Mouse (Mus musculus): ENCODE measurements around the gene Nup160. TPM values are rescaled to one million over a fixed set of nuclear protein-coding genes. Genes with fewer than 3 reads are reported as not detected.
A peak's percentile ranks its signal among the peaks of the same experiment; 100 is the strongest.

Gene Nup160
- polyA plus RNA-seq, 1 experiment, result 15.1 TPM

- TF ChIP-seq USF1 (IDR thresholded peaks at IDR 0.05; ENCODE audit: low read depth), result no peak
- no peak for TF ChIP-seq MYOD1 (IDR thresholded peaks at IDR 0.05; ENCODE audit: control insufficient read depth, insufficient read length, low read depth)
- no peak for TF ChIP-seq CTCF (IDR thresholded peaks at IDR 0.05; ENCODE audit: control insufficient read depth, insufficient read depth, insufficient read length)
- peaks cover 3% of the 10 kb centered on the region for H3K36me3 ChIP-seq (ENCODE audit: control insufficient read depth, insufficient read depth)
- no peaks in the 10 kb centered on the region for H3K27me3 ChIP-seq (ENCODE audit: control insufficient read depth, insufficient read depth, insufficient read length)
Measured at GRCm38 (mm10) chr2:90675488-90675887, 1.5 kb upstream of the Nup160 start.

GRCm38 (mm10) chr2:90678256-90679060 lies 1.4 kb downstream of the Nup160 start:
- H3K36me3 ChIP-seq (ENCODE audit: control insufficient read depth, insufficient read depth), result peaks cover 32% of the 10 kb centered on the region
- H3K27me3 ChIP-seq (ENCODE audit: control insufficient read depth, insufficient read depth, insufficient read length), result no peaks in the 10 kb centered on the region
- H3ac ChIP-seq (ENCODE audit: control insufficient read depth, insufficient read length, low read depth), result peak overlapping the region; percentile 77
- peaks cover 25% of the 10 kb centered on the region for H3K79me3 ChIP-seq (ENCODE audit: low read depth)
- H3K79me2 ChIP-seq (ENCODE audit: control insufficient read depth, insufficient read depth), result peaks cover 37% of the 10 kb centered on the region
- TF ChIP-seq MAX (IDR thresholded peaks at IDR 0.05) (no peak), MYOG (IDR thresholded peaks at IDR 0.05; ENCODE audit: control insufficient read depth, extremely low read depth, insufficient read length) (no peak), FOSL1 (IDR thresholded peaks at IDR 0.05; ENCODE audit: insufficient read depth, low read length, poor library complexity, severe bottlenecking) (no peak), CEBPB (IDR thresholded peaks at IDR 0.05; ENCODE audit: low read depth) (no peak), MYOD1 (IDR thresholded peaks at IDR 0.05; ENCODE audit: control insufficient read depth, insufficient read length, low read depth) (no peak), CTCF (IDR thresholded peaks at IDR 0.05; ENCODE audit: control insufficient read depth, insufficient read depth, insufficient read length) (no peak), USF1 (IDR thresholded peaks at IDR 0.05; ENCODE audit: low read depth) (no peak)
- H3K4me3 ChIP-seq (ENCODE audit: insufficient read depth, poor library complexity, severe bottlenecking), result peak overlapping the region; percentile 96

More at GRCm38 (mm10) chr2:90675488-90675887, 1.5 kb upstream of the Nup160 start:
- H3K79me2 ChIP-seq (ENCODE audit: control insufficient read depth, insufficient read depth), result peaks cover 14% of the 10 kb centered on the region
- no peak overlapping the region for H3ac ChIP-seq (ENCODE audit: control insufficient read depth, insufficient read length, low read depth)
- peaks cover 13% of the 10 kb centered on the region for H3K79me3 ChIP-seq (ENCODE audit: low read depth)
- no peak overlapping the region for H3K4me3 ChIP-seq (ENCODE audit: insufficient read depth, poor library complexity, severe bottlenecking)

- peaks cover 25% of the 10 kb centered on the region for H3K79me3 ChIP-seq (ENCODE audit: low read depth)
- H3K4me3 ChIP-seq (ENCODE audit: insufficient read depth, poor library complexity, severe bottlenecking), result peak overlapping the region; percentile 96
- peaks cover 37% of the 10 kb centered on the region for H3K79me2 ChIP-seq (ENCODE audit: control insufficient read depth, insufficient read depth)
- TF ChIP-seq FOSL1 (IDR thresholded peaks at IDR 0.05; ENCODE audit: insufficient read depth, low read length, poor library complexity, severe bottlenecking), result no peak
- TF ChIP-seq CTCF (IDR thresholded peaks at IDR 0.05; ENCODE audit: control insufficient read depth, insufficient read depth, insufficient read length), result no peak
- TF ChIP-seq MAX (IDR thresholded peaks at IDR 0.05), result peak; percentile 67
- TF ChIP-seq MYOG (IDR thresholded peaks at IDR 0.05; ENCODE audit: control insufficient read depth, extremely low read depth, insufficient read length), result no peak
- no peak for TF ChIP-seq CEBPB (IDR thresholded peaks at IDR 0.05; ENCODE audit: low read depth)
- TF ChIP-seq MYOD1 (IDR thresholded peaks at IDR 0.05; ENCODE audit: control insufficient read depth, insufficient read length, low read depth), result no peak
- TF ChIP-seq USF1 (IDR thresholded peaks at IDR 0.05; ENCODE audit: low read depth), result no peak
- peaks cover 40% of the 10 kb centered on the region for H3K36me3 ChIP-seq (ENCODE audit: control insufficient read depth, insufficient read depth)
- H3K27me3 ChIP-seq (ENCODE audit: control insufficient read depth, insufficient read depth, insufficient read length), result no peaks in the 10 kb centered on the region
- peak overlapping the region; percentile 77 for H3ac ChIP-seq (ENCODE audit: control insufficient read depth, insufficient read length, low read depth)
Measured at GRCm38 (mm10) chr2:90679061-90679810, 2.2 kb downstream of the Nup160 start.

- no peak for TF ChIP-seq FOSL1 (IDR thresholded peaks at IDR 0.05; ENCODE audit: insufficient read depth, low read length, poor library complexity, severe bottlenecking)
- TF ChIP-seq USF1 (IDR thresholded peaks at IDR 0.05; ENCODE audit: low read depth), result no peak
- no peak for TF ChIP-seq MAX (IDR thresholded peaks at IDR 0.05)
- TF ChIP-seq CEBPB (IDR thresholded peaks at IDR 0.05; ENCODE audit: low read depth), result no peak
- TF ChIP-seq MYOD1 (IDR thresholded peaks at IDR 0.05; ENCODE audit: control insufficient read depth, insufficient read length, low read depth), result no peak
- TF ChIP-seq MYOG (IDR thresholded peaks at IDR 0.05; ENCODE audit: control insufficient read depth, extremely low read depth, insufficient read length), result no peak
- TF ChIP-seq CTCF (IDR thresholded peaks at IDR 0.05; ENCODE audit: control insufficient read depth, insufficient read depth, insufficient read length), result no peak
- H3K27me3 ChIP-seq (ENCODE audit: control insufficient read depth, insufficient read depth, insufficient read length), result no peaks in the 10 kb centered on the region
- peaks cover 94% of the 10 kb centered on the region for H3K36me3 ChIP-seq (ENCODE audit: control insufficient read depth, insufficient read depth)
- H3K79me2 ChIP-seq (ENCODE audit: control insufficient read depth, insufficient read depth), result no peaks in the 10 kb centered on the region
- H3K4me3 ChIP-seq (ENCODE audit: insufficient read depth, poor library complexity, severe bottlenecking), result no peak overlapping the region
- no peak overlapping the region for H3ac ChIP-seq (ENCODE audit: control insufficient read depth, insufficient read length, low read depth)
- H3K79me3 ChIP-seq (ENCODE audit: low read depth), result no peaks in the 10 kb centered on the region
Measured at GRCm38 (mm10) chr2:90700943-90701342, 23.9 kb downstream of the Nup160 start.

- Histone ChIP-seq H3K79me2 (ENCODE audit: control insufficient read depth, insufficient read depth) (no peaks in the 10 kb centered on the region), H3K4me3 (ENCODE audit: insufficient read depth, poor library complexity, severe bottlenecking) (no peak overlapping the region), H3ac (ENCODE audit: control insufficient read depth, insufficient read length, low read depth) (no peak overlapping the region), H3K36me3 (ENCODE audit: control insufficient read depth, insufficient read depth) (peaks cover 99% of the 10 kb centered on the region), H3K79me3 (ENCODE audit: low read depth) (no peaks in the 10 kb centered on the region), H3K27me3 (ENCODE audit: control insufficient read depth, insufficient read depth, insufficient read length) (no peaks in the 10 kb centered on the region)
- TF ChIP-seq MAX (IDR thresholded peaks at IDR 0.05), result no peak
- TF ChIP-seq CTCF (IDR thresholded peaks at IDR 0.05; ENCODE audit: control insufficient read depth, insufficient read depth, insufficient read length), result no peak
- no peak for TF ChIP-seq MYOG (IDR thresholded peaks at IDR 0.05; ENCODE audit: control insufficient read depth, extremely low read depth, insufficient read length)
Measured at GRCm38 (mm10) chr2:90708548-90708947, 31.5 kb downstream of the Nup160 start.
